Mouse (Mus musculus): ENCODE data around the gene Utrn. TPM values are rescaled to one million over a fixed set of nuclear protein-coding genes. Genes with fewer than 3 reads are reported as not detected.

Gene Utrn
- polyA plus RNA-seq, 1 experiment from 2014 or later = 41.2 TPM

GRCm38 (mm10) chr10:12718386-12718785 lies 150.8 kb downstream of the Utrn start:
- Histone ChIP-seq H3K4me1 (no peaks in the 10 kb centered on the region), H3K36me3 (no peaks in the 10 kb centered on the region; the same call in 1 of the 2 replicates), H3K27me3 (no peaks in the 10 kb centered on the region), H3K9me3 (no peaks in the 10 kb centered on the region), H3K27ac (replicated peaks) (no peak overlapping the region), H3K4me2 (replicated peaks) (no peak overlapping the region), H3K4me3 (no peak overlapping the region), H3K9ac (replicated peaks) (no peak overlapping the region)
- 89% methylated on average over 8 of the region's 8 CpGs for WGBS
- ATAC-seq (ENCODE audit: low FRiP score, low read depth) = no peak

GRCm38 (mm10) chr10:12717381-12717780 lies 151.8 kb downstream of the Utrn start:
- no peaks in the 10 kb centered on the region for H3K27me3 ChIP-seq
- no peak overlapping the region for H3K4me3 ChIP-seq
- H3K9ac ChIP-seq (replicated peaks) = no peak overlapping the region
- 89% methylated on average over 3 of the region's 3 CpGs for WGBS
- ATAC-seq (ENCODE audit: low FRiP score, low read depth) = no peak
- peaks cover 3% of the 10 kb centered on the region; the same call in 1 of the 2 replicates for H3K36me3 ChIP-seq
- H3K9me3 ChIP-seq = no peaks in the 10 kb centered on the region
- H3K27ac ChIP-seq (replicated peaks) = no peak overlapping the region
- no peaks in the 10 kb centered on the region for H3K4me1 ChIP-seq
- no peak overlapping the region for H3K4me2 ChIP-seq (replicated peaks)

- Histone ChIP-seq H3K4me2 (replicated peaks) (no peak overlapping the region), H3K4me3 (no peak overlapping the region), H3K9me3 (no peaks in the 10 kb centered on the region), H3K36me3 (peaks cover 3% of the 10 kb centered on the region; the same call in 1 of the 2 replicates), H3K9ac (replicated peaks) (no peak overlapping the region), H3K27me3 (no peaks in the 10 kb centered on the region), H3K27ac (replicated peaks) (no peak overlapping the region), H3K4me1 (no peaks in the 10 kb centered on the region)
- WGBS = 88% methylated on average over 5 of the region's 5 CpGs
- no peak for ATAC-seq (ENCODE audit: low FRiP score, low read depth)
These were observed 152.4 kb downstream of the Utrn start for GRCm38 (mm10) chr10:12716657-12717327.

- no peak overlapping the region for H3K4me3 ChIP-seq
- no peaks in the 10 kb centered on the region for H3K4me1 ChIP-seq
- no peak overlapping the region for H3K4me2 ChIP-seq (replicated peaks)
- ATAC-seq (ENCODE audit: low FRiP score, low read depth) = no peak
- no peaks in the 10 kb centered on the region for H3K9me3 ChIP-seq
- peaks cover 3% of the 10 kb centered on the region; the same call in 1 of the 2 replicates for H3K36me3 ChIP-seq
- WGBS = 94% methylated on average over 14 of the region's 14 CpGs
- H3K9ac ChIP-seq (replicated peaks) = no peak overlapping the region
- H3K27me3 ChIP-seq = no peaks in the 10 kb centered on the region
- H3K27ac ChIP-seq (replicated peaks) = no peak overlapping the region
These were observed 155.8 kb downstream of the Utrn start for GRCm38 (mm10) chr10:12713236-12713855.

- H3K27me3 ChIP-seq = no peaks in the 10 kb centered on the region
- H3K4me3 ChIP-seq = no peak overlapping the region
- no peak overlapping the region for H3K27ac ChIP-seq (replicated peaks)
- 74% methylated on average over 11 of the region's 11 CpGs for WGBS
- no peak overlapping the region for H3K9ac ChIP-seq (replicated peaks)
- no peak overlapping the region for H3K4me2 ChIP-seq (replicated peaks)
- ATAC-seq (ENCODE audit: low FRiP score, low read depth) = no peak
- peaks cover 3% of the 10 kb centered on the region; the same call in 1 of the 2 replicates for H3K36me3 ChIP-seq
- H3K4me1 ChIP-seq = no peaks in the 10 kb centered on the region
- H3K9me3 ChIP-seq = no peaks in the 10 kb centered on the region
These were observed 157.8 kb downstream of the Utrn start for GRCm38 (mm10) chr10:12711332-12711831.

GRCm38 (mm10) chr10:12706516-12706915 lies 162.6 kb downstream of the Utrn start:
- 92% methylated on average over 2 of the region's 2 CpGs for WGBS

GRCm38 (mm10) chr10:12705990-12706389 lies 163.2 kb downstream of the Utrn start:
- WGBS = 80% methylated on average over 1 of the region's 1 CpGs
- no peak for ATAC-seq (ENCODE audit: low FRiP score, low read depth)

More at GRCm38 (mm10) chr10:12706516-12706915, 162.6 kb downstream of the Utrn start:
- Histone ChIP-seq H3K4me1 (no peaks in the 10 kb centered on the region), H3K4me3 (no peak overlapping the region), H3K9ac (replicated peaks) (no peak overlapping the region), H3K9me3 (no peaks in the 10 kb centered on the region), H3K4me2 (replicated peaks) (no peak overlapping the region), H3K27me3 (no peaks in the 10 kb centered on the region), H3K27ac (replicated peaks) (no peak overlapping the region), H3K36me3 (no peaks in the 10 kb centered on the region)
- no peak for ATAC-seq (ENCODE audit: low FRiP score, low read depth)

GRCm38 (mm10) chr10:12704290-12704689 lies 164.9 kb downstream of the Utrn start:
- Histone ChIP-seq H3K27me3 (no peaks in the 10 kb centered on the region), H3K9me3 (no peaks in the 10 kb centered on the region), H3K4me2 (replicated peaks) (no peak overlapping the region), H3K27ac (replicated peaks) (no peak overlapping the region), H3K36me3 (no peaks in the 10 kb centered on the region), H3K4me1 (no peaks in the 10 kb centered on the region), H3K9ac (replicated peaks) (no peak overlapping the region), H3K4me3 (no peak overlapping the region)
- WGBS = 59% methylated on average over 1 of the region's 1 CpGs
- no peak for ATAC-seq (ENCODE audit: low FRiP score, low read depth)

More at GRCm38 (mm10) chr10:12705990-12706389, 163.2 kb downstream of the Utrn start:
- Histone ChIP-seq H3K9ac (replicated peaks) (no peak overlapping the region), H3K36me3 (no peaks in the 10 kb centered on the region), H3K4me2 (replicated peaks) (no peak overlapping the region), H3K27ac (replicated peaks) (no peak overlapping the region), H3K4me1 (no peaks in the 10 kb centered on the region), H3K4me3 (no peak overlapping the region), H3K9me3 (no peaks in the 10 kb centered on the region), H3K27me3 (no peaks in the 10 kb centered on the region)

- no peak for ATAC-seq (ENCODE audit: low FRiP score, low read depth)
- H3K9ac ChIP-seq (replicated peaks) = no peak overlapping the region
- no peaks in the 10 kb centered on the region for H3K27me3 ChIP-seq
- no peaks in the 10 kb centered on the region for H3K4me1 ChIP-seq
- 80% methylated on average over 3 of the region's 3 CpGs for WGBS
- H3K36me3 ChIP-seq = no peaks in the 10 kb centered on the region
- no peak overlapping the region for H3K4me2 ChIP-seq (replicated peaks)
- H3K9me3 ChIP-seq = no peaks in the 10 kb centered on the region
- H3K27ac ChIP-seq (replicated peaks) = no peak overlapping the region
- H3K4me3 ChIP-seq = no peak overlapping the region
These were observed 165.6 kb downstream of the Utrn start for GRCm38 (mm10) chr10:12703526-12703925.

GRCm38 (mm10) chr10:12702140-12702539 lies 167.0 kb downstream of the Utrn start:
- H3K4me3 ChIP-seq = no peak overlapping the region
- 92% methylated on average over 4 of the region's 4 CpGs for WGBS
- H3K9me3 ChIP-seq = no peaks in the 10 kb centered on the region
- no peaks in the 10 kb centered on the region for H3K36me3 ChIP-seq
- H3K4me2 ChIP-seq (replicated peaks) = no peak overlapping the region
- H3K4me1 ChIP-seq = no peaks in the 10 kb centered on the region
- H3K27me3 ChIP-seq = no peaks in the 10 kb centered on the region
- no peak overlapping the region for H3K9ac ChIP-seq (replicated peaks)
- no peak overlapping the region for H3K27ac ChIP-seq (replicated peaks)
- no peak for ATAC-seq (ENCODE audit: low FRiP score, low read depth)

GRCm38 (mm10) chr10:12701694-12702093 lies 167.5 kb downstream of the Utrn start:
- H3K4me2 ChIP-seq (replicated peaks) = no peak overlapping the region
- H3K27ac ChIP-seq (replicated peaks) = no peak overlapping the region
- H3K4me3 ChIP-seq = no peak overlapping the region
- ATAC-seq (ENCODE audit: low FRiP score, low read depth) = no peak
- H3K9me3 ChIP-seq = no peaks in the 10 kb centered on the region
- H3K4me1 ChIP-seq = no peaks in the 10 kb centered on the region
- no peak overlapping the region for H3K9ac ChIP-seq (replicated peaks)
- no peaks in the 10 kb centered on the region for H3K27me3 ChIP-seq
- H3K36me3 ChIP-seq = no peaks in the 10 kb centered on the region
- WGBS = 84% methylated on average over 7 of the region's 7 CpGs

- Histone ChIP-seq H3K4me1 (no peaks in the 10 kb centered on the region), H3K27me3 (no peaks in the 10 kb centered on the region), H3K27ac (replicated peaks) (no peak overlapping the region), H3K36me3 (no peaks in the 10 kb centered on the region), H3K9me3 (no peaks in the 10 kb centered on the region), H3K4me2 (replicated peaks) (no peak overlapping the region), H3K9ac (replicated peaks) (no peak overlapping the region), H3K4me3 (no peak overlapping the region)
- ATAC-seq (ENCODE audit: low FRiP score, low read depth) = no peak
- 76% methylated on average over 3 of the region's 3 CpGs for WGBS
These were observed 168.6 kb downstream of the Utrn start for GRCm38 (mm10) chr10:12700576-12700975.
